In the genomic region with DNA sequence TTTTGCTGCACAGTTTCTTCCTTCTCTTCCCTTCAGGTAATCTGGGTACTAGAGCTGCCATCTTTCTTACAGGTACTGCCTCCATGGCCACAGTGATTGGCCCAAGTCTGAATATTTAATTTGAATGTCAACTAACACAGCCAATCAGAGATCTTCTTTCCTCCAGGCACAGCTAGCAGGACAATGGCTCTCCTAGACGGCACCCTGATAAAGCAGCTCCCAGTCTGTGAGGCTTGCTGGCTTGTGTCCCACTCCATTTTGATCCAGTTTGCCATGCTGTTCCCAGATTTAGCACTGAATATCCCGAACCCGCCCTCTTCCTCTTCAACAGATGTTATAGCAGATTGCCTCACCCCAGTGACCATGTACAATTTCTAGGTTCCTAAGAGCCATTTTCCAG, we compare ENCODE assay signal across 20 mouse cellular contexts. TPM values are rescaled to one million over a fixed set of nuclear protein-coding genes. Genes with fewer than 3 reads are reported as not detected.
DNase-seq lines count a peak whose midpoint lies in the region; ATAC-seq and TF ChIP-seq lines count a peak whose summit lies in the region.
"Had no signal": no experiment of that assay in that cellular context is flagged by ENCODE, and none has a peak within 500 bp of the region (broad histone marks: within the 10 kb centered on the region; RNA-seq: fewer than 3 reads in every experiment).

No protein-coding gene starts in this region.

- WGBS in kidney, adult 2 months: 61% methylated on average over 3 of the region's 3 CpGs
- WGBS in liver, embryonic 11.5 days: 78% methylated on average over 3 of the region's 3 CpGs

- H3K9me3 ChIP-seq in liver, embryonic 11.5 days (ENCODE audit: control insufficient read depth, low read length): peaks cover 3% of the 10 kb centered on the region

- no peak overlapping the region for H3K9ac ChIP-seq in liver, embryonic 11.5 days (ENCODE audit: low read depth, low read length)
- H3K9ac ChIP-seq: forebrain, embryonic 13.5 days; neural tube, embryonic 12.5 days had no signal

- no peak for ATAC-seq in liver, embryonic 11.5 days (replicated peaks; ENCODE audit: low FRiP score)
- ATAC-seq: forebrain, embryonic 13.5 days; intestine, postnatal 0 days had no signal

- no peak overlapping the region for H3K4me2 ChIP-seq in liver, embryonic 11.5 days
- H3K4me2 ChIP-seq: forebrain, embryonic 13.5 days; neural tube, embryonic 12.5 days had no signal

- H3K27me3 ChIP-seq in kidney, adult 2 months (replicated peaks; ENCODE audit: control insufficient read depth, insufficient read depth, low read length): no peaks in the 10 kb centered on the region
- H3K27me3 ChIP-seq in C2C12 (ENCODE audit: control insufficient read depth, insufficient read depth, insufficient read length): no peaks in the 10 kb centered on the region
- no peaks in the 10 kb centered on the region for H3K27me3 ChIP-seq in liver, embryonic 11.5 days (replicated peaks; ENCODE audit: control insufficient read depth, insufficient read depth, low read length)
- H3K27me3 ChIP-seq: forebrain, embryonic 13.5 days; neural tube, embryonic 12.5 days had no signal

- no peak for TF ChIP-seq CTCF in kidney, adult 2 months (conservative IDR thresholded peaks at IDR 0.05; ENCODE audit: insufficient read depth, insufficient read length, low read depth, low read length)
- no peak for TF ChIP-seq CTCF in C2C12 (IDR thresholded peaks at IDR 0.05; ENCODE audit: control insufficient read depth, insufficient read depth, insufficient read length)

- H3K36me3 ChIP-seq in kidney, adult 2 months (ENCODE audit: control insufficient read depth, insufficient read depth, low read length): no peaks in the 10 kb centered on the region
- H3K36me3 ChIP-seq in C2C12 (ENCODE audit: control insufficient read depth, insufficient read depth): no peaks in the 10 kb centered on the region
- H3K36me3 ChIP-seq in liver, embryonic 11.5 days (ENCODE audit: control insufficient read depth, insufficient read depth, low read length): no peaks in the 10 kb centered on the region
- H3K36me3 ChIP-seq: midbrain, embryonic 10.5 days; neural tube, embryonic 12.5 days had no signal

- H3K27ac ChIP-seq in kidney, adult 2 months (ENCODE audit: insufficient read depth, low read depth, low read length): no peak overlapping the region
- no peak overlapping the region for H3K27ac ChIP-seq in liver, embryonic 11.5 days (ENCODE audit: low read depth, low read length)
- H3K27ac ChIP-seq: forebrain, embryonic 13.5 days; midbrain, embryonic 10.5 days; neural tube, embryonic 12.5 days had no signal

- H3K4me1 ChIP-seq in kidney, adult 2 months (ENCODE audit: control insufficient read depth, insufficient read depth, low read length): no peaks in the 10 kb centered on the region
- H3K4me1 ChIP-seq in liver, embryonic 11.5 days (replicated peaks; ENCODE audit: control insufficient read depth, insufficient read depth, low read length): no peaks in the 10 kb centered on the region
- H3K4me1 ChIP-seq: forebrain, embryonic 13.5 days; midbrain, embryonic 10.5 days; neural tube, embryonic 12.5 days had no signal

- no peak overlapping the region for H3ac ChIP-seq in C2C12 (ENCODE audit: control insufficient read depth, insufficient read length, low read depth)

- DNase-seq in heart, adult 11 months: peak; percentile 96
- DNase-seq in heart, postnatal 25 days (ENCODE audit: low spot score): no peak
- DNase-seq in kidney, adult 2 months: peak; percentile 3
- no peak for DNase-seq in kidney, postnatal 36 days
- peak; percentile 55 for DNase-seq in adipocyte (ENCODE audit: low spot score)
- no peak for DNase-seq in frontal cortex, postnatal 10 days (ENCODE audit: low spot score in 2 of 2)
- no peak for DNase-seq in liver, embryonic 11.5 days (ENCODE audit: low spot score)
- DNase-seq: adrenal gland, postnatal 14 days; cerebellum, adult 9-11 months; embryo, embryonic 11 days; liver; lung, adult 18-20 months; lung, postnatal 4 days had no signal

- H3K79me3 ChIP-seq in C2C12 (ENCODE audit: low read depth): no peaks in the 10 kb centered on the region

- TF ChIP-seq POLR2A in kidney, adult 2 months (IDR thresholded peaks at IDR 0.05; ENCODE audit: low read depth, low read length): no peak

- intact Hi-C loops in heart, postnatal 25 days (cut with DNase I): no loop called here

- H3K79me2 ChIP-seq in C2C12 (ENCODE audit: control insufficient read depth, insufficient read depth): no peaks in the 10 kb centered on the region

- no peak overlapping the region for H3K4me3 ChIP-seq in kidney, adult 2 months (ENCODE audit: insufficient read depth, low read depth, low read length)
- no peak overlapping the region for H3K4me3 ChIP-seq in C2C12 (ENCODE audit: insufficient read depth, poor library complexity, severe bottlenecking)
- H3K4me3 ChIP-seq in liver, embryonic 11.5 days (ENCODE audit: low read depth, low read length): no peak overlapping the region
- H3K4me3 ChIP-seq: forebrain, embryonic 13.5 days; midbrain, embryonic 10.5 days; neural tube, embryonic 12.5 days had no signal

TF ChIP-seq in C2C12, 6 proteins besides CTCF, POLR2A, EP300 and RAD21:
- TF ChIP-seq CEBPB (IDR thresholded peaks at IDR 0.05; ENCODE audit: low read depth) (peak; percentile 45), MYOD1 (IDR thresholded peaks at IDR 0.05; ENCODE audit: control insufficient read depth, insufficient read length, low read depth) (no peak)

RNA-seq across cellular contexts. Expression of a gene that starts 19.1 kb away (rescaled TPM):
- 1 to 10 TPM; 6.0 to 6.9 TPM for total RNA-seq in heart, postnatal 25 days (2021)
- polyA plus RNA-seq in kidney, adult 2 months (2012; rRNA removed): 3.3 and 3.7 TPM in 2 replicates
- polyA plus RNA-seq in C2C12 (2012; fragmentation: generic; extraction: Trizol): 0.04 TPM
- polyA plus RNA-seq in liver, embryonic 11.5 days (2014; fragmentation: Nextera tagmentation; extraction: Ambion mirVana): 0.23 and 0.48 TPM in 2 replicates
- total RNA-seq: hematopoietic stem cell, adult 5-6 weeks; MEL had no signal
- polyA plus RNA-seq: midbrain, embryonic 10.5 days had no signal

Comparison
In these comparisons a context has a peak if more than half of its experiments do, and no peak if none do; other contexts are left out.
1. DNase-seq: peak in heart, adult 11 months (single experiment), kidney, adult 2 months (single experiment) and adipocyte (single experiment); none in heart, postnatal 25 days (single experiment), kidney, postnatal 36 days (0 of 2), frontal cortex, postnatal 10 days (0 of 2) and liver, embryonic 11.5 days (single experiment).